Mouse (Mus musculus): Measurements from ENCODE around the gene Gm3629. TPM values are rescaled to one million over a fixed set of nuclear protein-coding genes. Genes with fewer than 3 reads are reported as not detected.
"Not testable (repeated sequence)": the region's sequence is repeated elsewhere in the genome, so short reads cannot be mapped to it uniquely, and the experiment has no call there.

The Gm3629 gene
- polyA plus RNA-seq (2015; fragmentation: Nextera tagmentation; extraction: Ambion mirVana), result not detected in 2 replicates

- H3K27ac ChIP-seq; H3K36me3 ChIP-seq; H3K4me1 ChIP-seq; H3K9ac ChIP-seq; H3K27me3 ChIP-seq; H3K9me3 ChIP-seq; H3K4me2 ChIP-seq; ATAC-seq (ENCODE audit: borderline replicate concordance, extremely low read depth, low FRiP score, low TSS enrichment); H3K4me3 ChIP-seq: not testable (repeated sequence)
- 22% methylated on average over 1 of the region's 2 CpGs for WGBS
Measured at GRCm38 (mm10) chr14:6590513-6590912, at the start of gene Gm3629. Gm3629 (minus strand) TSS chr14:6590613.

- not testable (repeated sequence) for H3K9me3 ChIP-seq; H3K9ac ChIP-seq; H3K27me3 ChIP-seq; H3K4me1 ChIP-seq; H3K4me2 ChIP-seq; ATAC-seq (ENCODE audit: borderline replicate concordance, extremely low read depth, low FRiP score, low TSS enrichment); H3K36me3 ChIP-seq; H3K4me3 ChIP-seq; H3K27ac ChIP-seq
- 82% methylated on average over 1 of the region's 2 CpGs for WGBS
Measured at GRCm38 (mm10) chr14:6622318-6622717, 31.9 kb upstream of the Gm3629 start, which contains the start of gene Gm3460. Gm3460 (minus strand) TSS chr14:6622418.

- H3K36me3 ChIP-seq; H3K4me3 ChIP-seq; H3K9ac ChIP-seq; ATAC-seq (ENCODE audit: borderline replicate concordance, extremely low read depth, low FRiP score, low TSS enrichment); H3K27me3 ChIP-seq; H3K27ac ChIP-seq; H3K4me1 ChIP-seq; H3K4me2 ChIP-seq; H3K9me3 ChIP-seq: not testable (repeated sequence)
- no CpG with 5 or more reads among the region's 1 CpGs for WGBS
Measured at GRCm38 (mm10) chr14:6606436-6606835, 16.0 kb upstream of the Gm3629 start.

- 2% methylated on average over 8 of the region's 20 CpGs for WGBS
- H3K9me3 ChIP-seq; H3K4me1 ChIP-seq; H3K27ac ChIP-seq; ATAC-seq (ENCODE audit: borderline replicate concordance, extremely low read depth, low FRiP score, low TSS enrichment); H3K36me3 ChIP-seq; H3K9ac ChIP-seq; H3K27me3 ChIP-seq: not testable (repeated sequence)
- Histone ChIP-seq H3K4me2 (peak overlapping the region; percentile 61), H3K4me3 (peak overlapping the region; percentile 37)
Measured at GRCm38 (mm10) chr14:6605004-6605403, 14.6 kb upstream of the Gm3629 start.

- H3K27ac ChIP-seq; H3K4me1 ChIP-seq; ATAC-seq (ENCODE audit: borderline replicate concordance, extremely low read depth, low FRiP score, low TSS enrichment); H3K27me3 ChIP-seq; H3K36me3 ChIP-seq; H3K9me3 ChIP-seq; H3K9ac ChIP-seq: not testable (repeated sequence)
- WGBS, result 2% methylated on average over 17 of the region's 20 CpGs
- peak overlapping the region; percentile 61 for H3K4me2 ChIP-seq
- peak overlapping the region; percentile 37 for H3K4me3 ChIP-seq
Measured at GRCm38 (mm10) chr14:6604551-6604950, 14.1 kb upstream of the Gm3629 start.

GRCm38 (mm10) chr14:6537190-6537589 lies 53.2 kb downstream of the Gm3629 start, which contains the start of gene Gm8356:
Gm8356 (minus strand) TSS chr14:6537290.
- not testable (repeated sequence) for H3K36me3 ChIP-seq; H3K4me1 ChIP-seq; H3K4me3 ChIP-seq; H3K4me2 ChIP-seq; H3K27ac ChIP-seq; H3K9ac ChIP-seq; ATAC-seq (ENCODE audit: borderline replicate concordance, extremely low read depth, low FRiP score, low TSS enrichment); H3K27me3 ChIP-seq; H3K9me3 ChIP-seq
- 56% methylated on average over 1 of the region's 2 CpGs for WGBS

Other genes with a start within 250 kb of the Gm3629 start
- not detected in 2 replicates for gene Gm3618, start 246.9 kb downstream of the Gm3629 start, polyA plus RNA-seq (2015; fragmentation: Nextera tagmentation; extraction: Ambion mirVana)
- not detected in 2 replicates for gene Gm16440, start 200.3 kb downstream of the Gm3629 start, polyA plus RNA-seq (2015; fragmentation: Nextera tagmentation; extraction: Ambion mirVana)
- gene Gm3591, start 178.1 kb downstream of the Gm3629 start, polyA plus RNA-seq (2015; fragmentation: Nextera tagmentation; extraction: Ambion mirVana), result 0.27 and 0.74 TPM in 2 replicates
- gene Gm3594, start 146.0 kb downstream of the Gm3629 start, polyA plus RNA-seq (2015; fragmentation: Nextera tagmentation; extraction: Ambion mirVana), result not detected in 2 replicates
- not detected in 2 replicates for gene Gm8356, start 53.3 kb downstream of the Gm3629 start, polyA plus RNA-seq (2015; fragmentation: Nextera tagmentation; extraction: Ambion mirVana)
- not detected in 2 replicates for gene Gm3460, start 31.8 kb upstream of the Gm3629 start, polyA plus RNA-seq (2015; fragmentation: Nextera tagmentation; extraction: Ambion mirVana)
- not detected in 2 replicates for gene Gm10251, start 93.6 kb upstream of the Gm3629 start, polyA plus RNA-seq (2015; fragmentation: Nextera tagmentation; extraction: Ambion mirVana)
- not detected in 2 replicates for gene Gm8050, start 129.6 kb upstream of the Gm3629 start, polyA plus RNA-seq (2015; fragmentation: Nextera tagmentation; extraction: Ambion mirVana)
- 2.9 and 3.0 TPM in 2 replicates for gene Gm3636, start 151.7 kb upstream of the Gm3629 start, polyA plus RNA-seq (2015; fragmentation: Nextera tagmentation; extraction: Ambion mirVana)
- not detected in 2 replicates for gene Gm8362, start 183.8 kb upstream of the Gm3629 start, polyA plus RNA-seq (2015; fragmentation: Nextera tagmentation; extraction: Ambion mirVana)
- gene Gm3642, start 249.7 kb upstream of the Gm3629 start, polyA plus RNA-seq (2015; fragmentation: Nextera tagmentation; extraction: Ambion mirVana), result not detected in 2 replicates

Data from lung, embryonic 15.5 days (tissue).